Mouse (Mus musculus) heart, embryonic 15.5 days (tissue): ENCODE measurements at regions not wholly inside any gene's neighbourhood (a gene's known extent, or its start where the extent isn't known, plus 50 kb on each side); places are given as distances from the start of the nearest gene placed in this dataset.

Source experiments
- ATAC-seq: fragments of 200-750 bp; cut with Nextera tagmentation; replicated peaks from 2 replicates; pipeline ENCODE4 v1.8.0; 2017; ENCODE audit warnings: low read depth, moderate TSS enrichment; ENCODE audit not compliant: insufficient number of reproducible peaks, insufficient read depth, low FRiP score
- H3K27ac ChIP-seq: fragments of 300-500 bp; sonication (generic); 2 replicates; pipeline ENCODE4 v1.5.1; 2015; ENCODE audit warnings: mild to moderate bottlenecking, inconsistent platforms
- H3K27me3 ChIP-seq: fragments of 300-500 bp; sonication (generic); 2 replicates; pipeline ENCODE4 v1.6.1; 2015; ENCODE audit warnings: inconsistent platforms
- H3K36me3 ChIP-seq: fragments of 300-500 bp; sonication (generic); 2 replicates; pipeline ENCODE4 v1.6.1; 2015; ENCODE audit warnings: mild to moderate bottlenecking, inconsistent platforms
- H3K4me1 ChIP-seq: fragments of 300-500 bp; sonication (generic); replicated peaks from 2 replicates; pipeline ENCODE4 v1.6.1; 2015; ENCODE audit warnings: inconsistent platforms
- H3K4me2 ChIP-seq: fragments of 300-500 bp; sonication (generic); 2 replicates; pipeline ENCODE4 v1.6.1; 2015; ENCODE audit warnings: inconsistent platforms, mild to moderate bottlenecking, moderate library complexity
- H3K4me3 ChIP-seq: fragments of 300-500 bp; sonication (generic); 2 replicates; pipeline ENCODE4 v1.5.1; 2015; ENCODE audit warnings: mild to moderate bottlenecking, inconsistent platforms
- H3K9ac ChIP-seq: fragments of 300-500 bp; sonication (generic); 2 replicates; pipeline ENCODE4 v1.6.1; 2015; ENCODE audit warnings: mild to moderate bottlenecking, inconsistent platforms
- H3K9me3 ChIP-seq: fragments of 300-500 bp; sonication (generic); replicated peaks from 2 replicates; pipeline ENCODE4 v1.6.1; 2016; ENCODE audit warnings: inconsistent platforms
- WGBS: fragments of 180-500 bp; shearing (Covaris S2); methylation state at CpG from one replicate; pipeline ENCODE4 v1.1.7; 2015; ENCODE audit warnings: mixed read lengths; 5-methylcytosine and 5-hydroxymethylcytosine counted together

DNA sequence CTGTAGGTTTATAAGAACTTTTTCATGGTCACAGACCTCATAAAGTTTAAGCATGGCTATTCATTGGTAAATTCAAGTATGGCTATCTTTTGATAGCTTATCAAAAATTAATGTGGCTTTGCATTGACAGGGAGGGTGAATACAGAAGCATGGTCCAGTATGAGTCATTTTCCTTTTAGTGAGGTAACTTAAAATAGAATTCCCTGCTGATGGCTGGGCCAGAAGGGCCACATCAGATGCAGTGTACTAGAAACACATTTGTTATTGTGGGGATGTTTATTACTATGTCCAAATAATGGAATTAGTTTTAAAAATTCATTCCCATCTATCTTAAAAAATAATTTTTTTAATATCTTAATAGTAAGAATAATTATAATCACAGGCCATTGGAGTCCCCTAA is 213.4 kb upstream of the Chrm2 start:
- Histone ChIP-seq H3K9me3 (no peaks in the 10 kb centered on the region), H3K36me3 (no peaks in the 10 kb centered on the region), H3K9ac (no peak overlapping the region), H3K4me1 (no peaks in the 10 kb centered on the region), H3K4me2 (no peak overlapping the region), H3K4me3 (no peak overlapping the region), H3K27ac (no peak overlapping the region), H3K27me3 (no peaks in the 10 kb centered on the region)
- no peak for ATAC-seq

DNA sequence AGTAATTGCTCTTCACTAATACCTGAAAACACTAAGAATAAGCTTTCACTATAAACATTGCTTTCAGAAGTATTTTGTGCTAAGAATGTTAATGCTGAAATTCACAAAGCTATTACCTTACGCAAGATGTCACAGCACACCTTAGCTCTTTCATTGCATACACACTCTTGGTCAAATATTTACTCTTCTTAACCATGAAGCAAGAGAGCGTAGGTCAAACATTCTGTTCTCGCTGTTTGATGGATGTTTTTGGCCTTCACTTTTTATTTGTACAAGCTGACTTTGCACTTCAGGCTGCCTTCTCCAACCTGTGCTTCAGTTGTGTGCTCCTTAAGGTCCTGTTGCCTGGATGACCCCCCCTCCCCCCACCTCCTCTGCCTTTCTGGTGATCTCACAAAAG is 212.8 kb upstream of the Chrm2 start:
- Histone ChIP-seq H3K27ac (no peak overlapping the region), H3K4me2 (no peak overlapping the region), H3K36me3 (no peaks in the 10 kb centered on the region), H3K9me3 (no peaks in the 10 kb centered on the region), H3K4me1 (no peaks in the 10 kb centered on the region), H3K9ac (no peak overlapping the region), H3K27me3 (no peaks in the 10 kb centered on the region), H3K4me3 (no peak overlapping the region)
- no peak for ATAC-seq
- WGBS: 85% methylated on average over 3 of the region's 3 CpGs

DNA sequence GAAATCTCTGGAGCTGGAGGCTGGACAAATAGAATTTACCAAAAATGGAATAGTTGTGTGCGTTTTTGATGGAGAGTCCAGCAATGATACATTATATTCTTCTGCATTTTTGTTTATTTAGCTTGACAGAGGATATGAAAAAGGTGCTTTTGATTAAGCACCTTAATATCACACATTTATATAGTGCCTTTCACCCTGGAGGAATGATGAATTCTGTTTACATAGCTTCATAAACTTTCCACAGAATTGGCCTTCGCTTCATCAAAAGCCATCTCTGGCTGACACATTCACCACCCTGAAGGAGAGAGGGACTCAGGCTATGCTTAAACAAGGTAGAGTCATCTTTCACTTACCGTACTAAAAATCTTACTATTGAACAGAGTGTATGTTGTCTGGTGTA is 208.0 kb upstream of the Chrm2 start:
- no peak for ATAC-seq
- no peak overlapping the region for H3K4me3 ChIP-seq
- H3K4me2 ChIP-seq: no peak overlapping the region
- no peak overlapping the region for H3K27ac ChIP-seq
- no peaks in the 10 kb centered on the region for H3K27me3 ChIP-seq
- 73% methylated on average over 3 of the region's 3 CpGs for WGBS
- H3K9me3 ChIP-seq: no peaks in the 10 kb centered on the region
- peaks cover 3% of the 10 kb centered on the region; the same call in 1 of the 2 replicates for H3K4me1 ChIP-seq
- H3K9ac ChIP-seq: no peak overlapping the region
- H3K36me3 ChIP-seq: no peaks in the 10 kb centered on the region

DNA sequence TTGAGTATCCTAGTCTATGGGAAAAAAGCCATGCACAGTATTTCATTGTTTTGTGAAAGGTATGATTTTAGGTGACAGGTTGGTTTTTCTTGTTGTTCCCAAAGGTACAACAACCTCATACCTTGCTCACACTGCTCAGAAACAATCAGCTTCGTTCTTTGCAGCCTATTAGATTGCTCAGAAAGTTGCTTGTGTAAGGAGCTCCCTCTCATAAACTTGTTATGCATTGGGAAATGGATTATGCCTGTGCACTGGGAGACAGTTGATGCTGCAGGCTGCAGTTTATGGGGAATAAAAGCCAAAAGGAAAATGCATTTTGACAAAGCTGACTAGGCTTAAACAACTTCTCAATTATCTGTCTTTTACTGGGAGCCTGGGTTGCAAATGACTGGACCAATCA is 205.2 kb upstream of the Chrm2 start:
- no peaks in the 10 kb centered on the region for H3K9me3 ChIP-seq
- no peak for ATAC-seq
- no peak overlapping the region for H3K4me3 ChIP-seq
- H3K4me1 ChIP-seq: peaks cover 3% of the 10 kb centered on the region; the same call in 1 of the 2 replicates
- H3K36me3 ChIP-seq: no peaks in the 10 kb centered on the region
- H3K4me2 ChIP-seq: no peak overlapping the region
- H3K27ac ChIP-seq: no peak overlapping the region
- H3K27me3 ChIP-seq: no peaks in the 10 kb centered on the region
- no peak overlapping the region for H3K9ac ChIP-seq
- WGBS: 73% methylated on average over 1 of the region's 1 CpGs

DNA sequence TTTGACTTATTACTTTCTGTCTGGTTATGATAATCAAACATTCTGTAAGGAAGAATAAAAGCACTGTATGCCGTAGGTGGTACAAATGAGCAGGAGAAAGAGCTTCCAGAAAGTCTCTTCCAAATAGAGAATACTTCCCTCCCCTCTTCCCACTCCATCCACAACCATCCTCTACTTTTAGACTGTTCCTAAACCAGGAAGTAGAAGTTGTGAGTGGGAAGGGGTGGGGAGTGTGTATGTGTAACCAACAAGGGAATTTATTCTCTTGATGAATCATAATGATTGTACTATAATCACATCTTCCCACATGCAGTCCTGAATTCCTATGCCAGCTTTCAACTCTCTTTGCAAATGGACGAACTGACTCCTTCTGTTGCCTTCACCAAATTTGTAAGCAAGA is 181.2 kb upstream of the Chrm2 start:
- Histone ChIP-seq H3K36me3 (no peaks in the 10 kb centered on the region), H3K27ac (no peak overlapping the region), H3K27me3 (no peaks in the 10 kb centered on the region), H3K4me2 (no peak overlapping the region), H3K4me3 (no peak overlapping the region), H3K9me3 (no peaks in the 10 kb centered on the region), H3K9ac (no peak overlapping the region), H3K4me1 (no peaks in the 10 kb centered on the region)
- WGBS: 75% methylated on average over 2 of the region's 2 CpGs
- no peak for ATAC-seq

DNA sequence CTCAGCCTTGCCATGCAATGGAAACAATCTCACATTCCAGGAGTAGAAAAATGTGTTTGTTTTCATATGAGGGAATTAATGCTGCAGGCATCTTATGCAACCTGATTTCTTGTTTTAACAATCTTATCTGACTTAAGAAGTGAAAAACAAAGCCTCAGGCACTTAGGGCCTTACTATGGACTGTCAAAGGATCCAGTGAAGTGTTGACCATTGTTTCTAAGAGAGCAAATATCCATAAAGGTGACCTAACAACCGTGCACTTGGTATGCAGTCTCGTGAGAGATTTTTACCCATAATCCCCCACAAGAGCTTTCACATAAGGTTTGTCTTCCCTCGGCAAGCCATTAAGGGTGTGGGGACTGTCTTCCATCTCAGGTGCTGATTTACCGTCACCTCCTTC is 166.6 kb upstream of the Chrm2 start:
- Histone ChIP-seq H3K27ac (no peak overlapping the region), H3K9me3 (no peaks in the 10 kb centered on the region), H3K36me3 (no peaks in the 10 kb centered on the region), H3K4me3 (no peak overlapping the region), H3K4me2 (no peak overlapping the region), H3K27me3 (no peaks in the 10 kb centered on the region), H3K9ac (no peak overlapping the region), H3K4me1 (no peaks in the 10 kb centered on the region)
- WGBS: 70% methylated on average over 4 of the region's 4 CpGs
- ATAC-seq: no peak

DNA sequence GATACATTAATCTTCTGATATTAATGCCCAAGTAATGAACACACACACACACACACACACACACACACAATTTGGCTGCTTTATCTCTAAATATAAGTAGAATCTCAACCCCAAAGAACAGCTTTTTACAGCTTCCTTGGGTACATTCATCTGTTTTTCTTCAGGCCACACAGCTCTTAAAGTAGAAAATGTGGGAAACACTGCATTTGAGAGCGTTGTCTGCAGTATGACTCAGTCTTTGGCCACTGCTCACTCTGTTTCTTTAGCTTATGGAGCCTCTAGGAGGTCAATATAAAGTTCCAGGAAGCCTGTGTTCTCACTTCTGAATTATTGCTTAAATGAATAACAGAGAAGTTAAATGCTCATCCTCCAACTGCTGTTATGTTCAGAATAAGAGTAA is 153.4 kb upstream of the Chrm2 start:
- no peak for ATAC-seq
- Histone ChIP-seq H3K27me3 (no peaks in the 10 kb centered on the region), H3K9me3 (no peaks in the 10 kb centered on the region), H3K9ac (no peak overlapping the region), H3K36me3 (no peaks in the 10 kb centered on the region), H3K4me2 (no peak overlapping the region), H3K4me1 (no peaks in the 10 kb centered on the region), H3K27ac (no peak overlapping the region), H3K4me3 (no peak overlapping the region)
- 80% methylated on average over 1 of the region's 1 CpGs for WGBS

DNA sequence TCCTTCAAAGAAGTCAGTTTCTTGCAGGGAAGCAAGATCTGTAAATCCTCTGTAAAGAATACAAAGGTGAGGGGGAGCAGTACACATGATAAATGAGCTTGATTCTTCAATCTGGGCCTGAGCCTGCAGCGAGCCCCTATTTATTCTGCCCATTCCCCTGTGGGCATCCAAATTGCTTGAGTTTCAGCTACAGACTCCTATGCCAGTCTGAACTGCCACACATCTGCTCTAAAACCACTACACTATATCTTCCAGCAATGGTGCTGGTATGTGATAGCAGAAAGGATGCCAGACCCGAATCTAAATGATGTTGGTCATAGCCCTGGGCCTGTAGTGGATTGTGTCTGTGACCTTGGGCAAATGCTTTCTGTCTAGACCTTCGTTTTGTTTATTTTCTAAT is 140.9 kb upstream of the Chrm2 start:
- WGBS: 53% methylated on average over 3 of the region's 3 CpGs
- no peak overlapping the region for H3K4me3 ChIP-seq

DNA sequence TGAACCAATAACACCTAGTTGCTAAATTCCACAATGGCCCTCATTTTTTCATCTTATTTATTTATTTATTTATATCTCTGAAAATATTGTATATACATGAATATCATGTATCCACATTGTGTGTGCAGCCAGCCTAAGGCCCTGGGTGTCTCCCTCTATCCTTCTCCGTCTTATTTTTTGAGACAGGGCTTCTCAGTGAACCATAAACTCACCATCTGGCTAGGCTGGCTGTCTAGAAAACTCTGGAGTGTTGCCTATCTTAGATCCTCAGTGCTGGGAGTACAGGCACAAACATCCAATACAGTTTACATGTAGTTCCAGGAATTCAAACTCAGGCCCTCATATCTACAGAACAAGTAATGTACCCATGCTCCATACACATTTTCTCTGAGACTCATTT is 139.7 kb upstream of the Chrm2 start:
- Histone ChIP-seq H3K9me3 (no peaks in the 10 kb centered on the region), H3K4me2 (no peak overlapping the region), H3K4me3 (no peak overlapping the region), H3K36me3 (no peaks in the 10 kb centered on the region), H3K27me3 (no peaks in the 10 kb centered on the region), H3K27ac (no peak overlapping the region), H3K4me1 (no peaks in the 10 kb centered on the region), H3K9ac (no peak overlapping the region)
- ATAC-seq: no peak
- WGBS: 83% methylated on average over 1 of the region's 1 CpGs

More for the DNA sequence above, 140.9 kb upstream of the Chrm2 start:
- Histone ChIP-seq H3K36me3 (no peaks in the 10 kb centered on the region), H3K27me3 (no peaks in the 10 kb centered on the region), H3K9me3 (no peaks in the 10 kb centered on the region), H3K4me2 (no peak overlapping the region), H3K4me1 (no peaks in the 10 kb centered on the region), H3K27ac (no peak overlapping the region), H3K9ac (no peak overlapping the region)
- ATAC-seq: no peak

DNA sequence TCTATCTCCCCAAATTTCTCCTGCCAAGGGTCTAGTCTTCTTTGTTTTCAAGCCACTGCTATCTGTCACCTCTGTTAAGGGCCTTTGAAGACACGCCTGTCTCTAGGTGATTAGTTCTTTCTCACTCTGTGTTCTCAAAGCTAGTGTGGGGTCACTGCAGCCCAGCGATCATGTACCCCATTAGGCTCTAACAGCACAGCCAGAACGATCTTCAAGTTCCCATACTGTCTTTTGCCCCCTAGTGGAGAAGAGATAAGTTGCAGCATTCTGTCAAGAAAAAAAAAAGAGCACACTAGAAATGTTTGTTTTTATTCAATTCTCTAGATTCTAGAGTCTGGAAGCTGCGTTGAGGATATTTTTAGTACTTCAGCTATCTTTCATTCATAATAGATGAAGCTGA is 138.8 kb upstream of the Chrm2 start:
- Histone ChIP-seq H3K36me3 (no peaks in the 10 kb centered on the region), H3K4me1 (no peaks in the 10 kb centered on the region), H3K9me3 (no peaks in the 10 kb centered on the region), H3K4me2 (no peak overlapping the region), H3K9ac (no peak overlapping the region), H3K4me3 (no peak overlapping the region), H3K27me3 (no peaks in the 10 kb centered on the region), H3K27ac (no peak overlapping the region)
- 19% methylated on average over 4 of the region's 4 CpGs for WGBS
- ATAC-seq: no peak

DNA sequence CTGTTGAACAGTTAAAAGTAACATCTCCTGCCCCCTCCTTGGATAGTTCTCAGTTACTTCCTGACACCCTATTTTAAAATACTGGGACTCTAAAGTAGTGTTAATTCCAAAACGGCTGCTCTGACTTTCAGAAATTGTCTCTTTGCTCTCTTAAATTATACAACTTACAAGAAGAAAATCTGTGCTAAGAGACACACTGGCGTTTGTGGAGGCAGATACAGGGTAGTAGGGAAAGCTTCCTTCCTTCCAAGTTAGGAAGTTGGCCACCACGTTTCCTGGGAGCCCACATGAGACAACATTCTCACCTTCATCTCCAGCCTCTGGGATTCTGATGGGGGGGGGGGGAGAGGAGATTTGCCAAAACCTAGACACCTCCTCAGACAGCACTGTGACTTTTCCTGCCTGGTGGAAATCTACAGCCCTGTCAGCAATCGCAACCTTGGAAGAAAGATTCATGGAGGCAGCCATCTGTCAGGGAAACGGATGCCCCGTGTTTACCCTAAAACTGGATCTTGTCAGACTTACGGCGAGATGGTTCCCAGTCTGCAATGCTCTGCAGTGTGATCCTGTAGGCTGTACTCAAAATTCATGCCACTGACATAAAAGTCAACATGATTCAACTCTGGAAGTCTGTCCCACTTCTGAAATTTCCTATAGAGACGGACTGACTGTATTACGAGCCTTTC is 121.0 kb upstream of the Chrm2 start:
- no peaks in the 10 kb centered on the region for H3K4me1 ChIP-seq
- no peak overlapping the region for H3K9ac ChIP-seq
- no peaks in the 10 kb centered on the region for H3K9me3 ChIP-seq
- no peak for ATAC-seq
- H3K36me3 ChIP-seq: no peaks in the 10 kb centered on the region
- 76% methylated on average over 10 of the region's 10 CpGs for WGBS
- no peak overlapping the region for H3K4me3 ChIP-seq
- H3K27me3 ChIP-seq: no peaks in the 10 kb centered on the region
- H3K4me2 ChIP-seq: no peak overlapping the region
- H3K27ac ChIP-seq: no peak overlapping the region

DNA sequence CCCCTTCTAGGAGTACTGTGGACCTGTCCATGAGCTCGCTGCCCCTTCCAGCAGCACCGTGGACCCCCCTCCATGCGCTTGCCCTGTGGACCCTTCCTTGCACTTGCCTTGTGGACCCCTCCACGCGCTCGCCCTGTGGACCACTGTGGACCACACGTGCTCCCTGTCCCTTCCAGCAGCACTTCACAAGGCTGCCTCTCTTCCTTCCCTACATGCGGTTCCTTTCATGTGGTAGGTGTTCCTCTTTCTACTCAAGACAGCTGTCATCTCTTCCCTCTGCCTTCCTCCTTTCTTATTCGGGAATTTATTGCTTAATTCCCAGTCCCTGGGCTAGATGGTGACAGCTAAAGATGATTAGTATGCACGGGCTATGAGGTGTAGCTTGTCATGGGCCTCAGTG is 101.2 kb upstream of the Chrm2 start:
- Histone ChIP-seq H3K9ac (no peak overlapping the region), H3K27ac (no peak overlapping the region), H3K36me3 (no peaks in the 10 kb centered on the region), H3K4me3 (no peak overlapping the region), H3K27me3 (no peaks in the 10 kb centered on the region), H3K4me1 (no peaks in the 10 kb centered on the region), H3K4me2 (no peak overlapping the region), H3K9me3 (no peaks in the 10 kb centered on the region)
- ATAC-seq: no peak
- 74% methylated on average over 10 of the region's 10 CpGs for WGBS
